Mouse (Mus musculus) testis, adult 2 months (tissue): Measurements from ENCODE around the gene Fank1.

ENCODE experiments used
- CTCF ChIP-seq: fragments of 200-500 bp; IDR thresholded peaks from 2 replicates; pipeline ENCODE4 v1.5.1; 2012; ENCODE audit warnings: low read depth, mild to moderate bottlenecking, inconsistent platforms, low read length, moderate library complexity; ENCODE audit not compliant: control insufficient read depth, insufficient read depth, insufficient replicate concordance
- POLR2A ChIP-seq: fragments of 200-500 bp; IDR thresholded peaks from 2 replicates; pipeline ENCODE4 v1.6.1; 2012; ENCODE audit warnings: low read depth, mild to moderate bottlenecking, inconsistent platforms, low read length, moderate library complexity; ENCODE audit not compliant: control insufficient read depth

DNA sequence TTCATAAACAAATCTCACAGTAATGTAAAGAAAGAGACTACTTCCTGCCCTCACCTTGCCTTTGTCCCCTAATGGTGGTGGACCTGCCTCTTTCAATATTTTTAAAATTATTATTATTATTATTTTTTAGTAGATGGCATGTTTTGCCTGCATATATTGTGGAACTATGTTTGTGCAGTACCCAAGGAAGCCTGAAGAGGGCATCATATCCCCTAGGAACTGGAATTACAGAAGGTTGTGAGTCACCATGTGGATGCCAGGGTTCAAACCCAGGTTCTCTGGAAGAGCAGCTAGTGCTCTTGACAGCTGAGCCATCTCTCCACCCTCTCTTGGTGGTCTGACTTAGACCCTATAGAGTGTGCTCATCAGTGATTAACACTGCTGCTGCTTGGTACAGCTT, 74.1 kb downstream of the Fank1 start:
- TF ChIP-seq CTCF (no peak), POLR2A (no peak)
